Mouse (Mus musculus): ENCODE measurements at regions not wholly inside any gene's neighbourhood (a gene's known extent, or its start where the extent isn't known, plus 50 kb on each side); places are given as distances from the start of the nearest gene placed in this dataset.
A peak's percentile ranks its signal among the peaks of the same experiment; 100 is the strongest.

DNA sequence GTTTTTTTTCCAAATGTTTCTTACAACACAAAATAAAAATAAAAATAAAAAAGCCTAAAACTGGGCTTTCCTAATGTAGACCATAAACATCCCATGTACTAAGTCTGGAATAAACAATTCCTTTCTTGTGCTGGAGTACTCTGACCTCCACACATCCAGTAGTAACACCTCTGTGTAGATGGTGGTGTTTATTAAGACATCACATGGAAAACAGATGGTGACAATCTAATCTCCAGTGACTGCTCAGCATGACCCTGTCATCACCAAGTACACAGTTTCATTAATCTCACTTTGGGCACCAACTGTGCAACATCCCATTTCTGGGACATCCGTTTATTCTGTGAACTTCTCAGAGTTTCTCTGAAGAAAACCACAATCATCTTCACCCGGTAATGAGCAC, 118.7 kb upstream of the Bank1 start:
- DNase-seq (ENCODE audit: low spot score) = no peak

DNA sequence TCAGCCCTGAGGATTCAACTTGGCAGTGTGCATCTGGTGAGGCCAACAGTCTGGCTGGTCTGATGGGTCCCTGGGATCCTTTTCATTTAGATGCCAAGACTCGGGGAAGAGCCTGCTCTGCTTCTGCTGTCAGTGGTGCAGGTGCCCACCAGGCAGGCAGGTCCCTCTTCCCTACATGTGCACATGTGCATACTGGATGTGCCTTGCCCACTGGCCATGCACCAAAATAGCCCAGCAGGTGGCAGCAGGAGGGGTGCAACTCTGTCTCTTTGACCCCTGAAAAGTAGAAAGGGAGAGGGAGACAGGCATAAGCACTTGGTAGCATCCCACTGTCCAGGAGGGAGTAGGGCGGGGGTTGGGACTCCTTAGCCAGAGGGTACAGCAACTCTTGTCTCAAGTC, 116.2 kb upstream of the Bank1 start:
- DNase-seq (ENCODE audit: low spot score) = no peak

DNA sequence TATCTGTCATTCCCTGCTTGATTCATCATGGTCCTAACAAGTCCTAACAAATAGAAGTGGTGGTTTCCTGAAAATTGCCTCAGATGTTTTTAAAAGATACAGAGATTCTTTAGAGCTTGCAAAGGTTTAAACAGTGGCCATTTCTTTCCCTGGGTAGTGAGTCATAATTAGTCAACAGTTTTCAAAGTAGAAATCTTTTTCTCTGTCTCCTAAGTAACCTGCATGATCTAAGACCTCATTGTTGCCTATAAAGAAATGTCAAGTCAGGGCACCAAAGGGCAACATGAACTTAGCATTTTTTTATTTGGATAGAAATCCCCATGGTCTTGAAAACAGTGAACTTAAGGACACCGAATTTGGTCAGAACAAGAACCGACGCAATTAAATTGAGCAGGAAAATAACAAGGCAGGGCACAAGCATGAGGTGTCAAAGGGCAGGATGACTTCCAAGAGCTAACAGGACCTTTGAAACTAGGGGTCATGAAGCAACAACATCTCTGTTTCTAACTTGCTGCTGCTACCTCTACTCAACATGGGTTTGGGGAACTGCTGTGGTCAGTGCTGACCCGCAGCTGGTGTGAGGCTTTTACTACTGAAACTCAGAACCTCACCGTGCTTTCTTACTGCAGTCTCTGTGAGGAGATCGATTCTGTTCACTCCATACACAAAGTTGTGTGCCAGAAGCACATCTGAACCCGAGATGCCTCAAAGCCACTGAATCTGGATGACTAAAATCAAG, 114.2 kb upstream of the Bank1 start:
- no peak for DNase-seq (ENCODE audit: low spot score)

DNA sequence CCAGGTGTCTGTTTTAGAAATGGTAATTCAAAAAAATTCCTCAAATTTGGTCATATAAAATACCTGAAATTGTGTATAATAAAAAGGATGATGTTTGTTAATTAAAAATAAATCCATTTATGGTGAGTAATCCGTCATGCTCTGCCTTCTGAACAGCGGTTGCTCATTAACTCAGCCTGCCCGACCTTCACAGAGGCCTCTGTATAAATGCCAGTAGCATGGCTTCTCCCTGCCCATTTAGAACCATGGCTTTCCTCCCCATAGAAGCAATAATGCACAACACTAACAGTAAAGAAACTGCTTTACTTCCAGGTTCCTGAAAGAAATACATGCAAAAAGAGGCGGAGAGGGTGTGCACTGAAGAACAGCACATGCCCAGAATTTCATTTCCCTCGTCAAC, 113.5 kb upstream of the Bank1 start:
- no peak for DNase-seq (ENCODE audit: low spot score)

DNA sequence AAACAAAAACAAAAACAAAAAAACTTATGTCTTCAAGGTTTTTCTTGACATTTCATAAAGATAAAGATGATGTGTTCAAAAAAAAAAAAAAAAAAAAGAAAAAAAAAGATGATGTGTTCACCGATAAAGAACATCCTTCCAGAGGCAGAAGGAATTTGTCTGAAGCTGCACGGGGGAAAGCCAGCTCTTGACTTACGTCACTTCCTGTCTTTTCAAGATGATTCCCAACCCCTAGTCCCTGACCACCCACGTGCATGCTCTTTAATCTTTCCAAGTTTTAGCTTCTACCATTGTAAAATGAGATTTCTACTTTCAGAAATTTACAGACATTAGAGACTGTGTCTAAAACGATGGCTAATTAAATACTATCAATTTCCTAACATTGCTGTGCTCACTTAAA, 108.5 kb upstream of the Bank1 start:
- no peak for DNase-seq (ENCODE audit: low spot score)

DNA sequence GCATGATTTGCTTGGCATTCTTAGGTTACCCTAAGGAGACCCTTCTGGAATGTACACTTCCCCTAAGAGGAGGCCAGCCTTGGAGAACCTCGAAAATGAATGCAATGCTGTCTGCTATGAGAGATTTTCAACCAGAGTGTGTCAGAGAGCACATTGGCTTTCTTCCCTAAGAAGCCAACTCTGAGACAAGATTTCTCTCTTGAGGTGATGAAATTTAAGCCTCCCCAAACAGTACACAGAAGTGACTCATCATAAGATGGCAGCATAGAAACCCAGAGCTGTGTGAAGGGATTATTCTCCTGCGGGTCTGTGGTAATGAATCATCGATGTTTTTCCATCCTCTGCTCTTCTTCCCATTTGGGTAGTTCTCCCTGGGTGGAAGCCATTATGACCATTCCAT, 106.2 kb upstream of the Bank1 start:
- DNase-seq (ENCODE audit: low spot score) = peak; percentile 81

DNA sequence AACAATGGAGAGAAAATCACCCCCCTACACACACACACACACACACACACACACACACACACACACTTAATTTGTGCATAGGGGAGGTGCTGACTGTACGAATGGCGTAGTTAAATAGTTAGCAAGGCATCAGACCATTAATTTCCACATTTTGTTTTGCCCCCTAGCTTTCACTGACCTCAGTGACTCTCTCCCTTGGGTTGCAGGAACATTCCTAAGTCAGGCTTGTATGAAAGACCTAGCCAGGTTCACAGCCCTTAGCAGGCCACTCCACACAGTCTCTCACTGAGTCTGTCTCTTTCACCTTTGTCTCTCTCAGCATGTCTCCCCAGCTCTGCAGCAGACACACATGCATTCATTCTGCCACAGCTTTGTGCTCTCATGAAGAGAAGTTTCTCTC, 101.6 kb upstream of the Bank1 start:
- no peak for DNase-seq (ENCODE audit: low spot score)

DNA sequence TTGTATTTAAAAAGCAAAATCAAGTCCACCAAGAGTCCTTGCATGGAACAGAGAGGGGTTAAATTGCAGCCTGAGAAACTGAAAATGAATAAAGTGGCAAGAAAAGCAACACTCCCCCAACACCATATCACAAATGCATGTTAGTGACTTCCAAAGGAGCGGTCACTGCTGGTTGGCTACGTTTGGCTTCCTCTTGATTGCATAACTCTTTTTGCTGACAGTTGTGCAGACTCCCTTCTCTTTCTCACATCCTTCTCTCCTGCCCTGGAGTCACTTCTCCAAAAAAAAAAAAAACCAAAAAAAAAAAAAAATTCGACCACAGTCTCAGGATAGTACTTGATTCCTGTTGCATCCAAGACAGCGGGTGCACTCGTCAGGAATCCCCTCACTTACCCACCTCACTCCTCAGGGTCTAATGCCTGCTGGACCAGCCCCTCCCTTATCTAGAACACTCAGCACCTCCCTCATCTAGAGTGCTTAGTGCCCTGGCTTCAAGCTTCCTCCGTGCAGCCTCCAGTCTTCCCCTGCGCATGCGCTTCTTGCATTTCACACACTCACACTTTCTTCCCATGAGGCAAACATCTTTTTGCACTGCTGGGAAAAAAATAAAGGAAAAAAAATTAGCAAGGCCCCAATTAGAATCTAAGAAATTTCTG, 100.8 kb upstream of the Bank1 start:
- DNase-seq (ENCODE audit: low spot score) = no peak

DNA sequence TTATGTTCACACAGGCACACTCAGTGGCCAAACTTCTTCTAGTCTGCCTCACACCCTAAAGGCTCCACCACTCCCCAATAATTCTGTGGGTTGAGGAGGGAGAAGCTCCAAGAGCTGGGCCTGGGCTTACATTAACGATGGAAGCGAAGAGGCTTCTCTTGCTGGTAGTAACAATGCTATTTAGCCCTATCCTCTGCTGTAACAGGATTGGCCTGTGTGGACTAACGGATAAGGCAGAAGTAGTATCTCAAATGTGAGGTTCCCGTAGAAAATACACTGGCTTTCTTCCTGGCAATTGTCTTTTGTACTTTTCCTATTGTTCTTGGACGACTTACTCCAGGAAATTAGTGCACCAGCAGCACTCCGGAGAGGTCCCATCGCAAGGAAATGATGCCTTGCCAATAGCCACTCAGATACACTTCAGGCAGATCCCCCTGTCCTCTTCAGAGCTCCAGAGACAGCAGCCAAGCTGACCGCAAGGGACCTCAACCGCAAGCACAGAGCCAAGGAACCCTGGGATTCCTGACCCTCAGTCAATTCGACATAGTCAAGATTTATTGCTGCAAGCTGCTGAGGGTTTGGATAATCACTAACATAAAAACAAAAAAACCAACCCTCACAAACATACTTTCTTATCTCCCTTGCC, 96.2 kb upstream of the Bank1 start:
- no peak for DNase-seq (ENCODE audit: low spot score)

DNA sequence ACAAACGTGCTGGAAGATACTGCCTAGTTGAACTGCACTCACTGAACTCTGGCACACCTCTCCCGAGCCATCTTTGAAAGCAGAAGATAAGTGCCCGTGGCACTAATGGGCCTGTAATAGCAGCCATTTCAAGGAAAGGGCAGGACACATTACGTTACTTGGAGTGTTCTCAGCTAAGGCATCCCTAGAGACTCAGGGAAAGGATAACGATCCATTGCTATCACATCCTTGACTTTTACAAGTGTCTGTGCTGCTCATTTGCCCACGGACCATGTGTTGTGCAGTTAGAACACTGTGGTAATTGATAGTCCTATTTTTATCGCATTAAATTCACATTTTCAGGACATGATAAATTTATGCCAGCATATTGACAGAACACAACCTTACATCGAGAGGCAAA, 79.7 kb upstream of the Bank1 start:
- DNase-seq (ENCODE audit: low spot score) = no peak

DNA sequence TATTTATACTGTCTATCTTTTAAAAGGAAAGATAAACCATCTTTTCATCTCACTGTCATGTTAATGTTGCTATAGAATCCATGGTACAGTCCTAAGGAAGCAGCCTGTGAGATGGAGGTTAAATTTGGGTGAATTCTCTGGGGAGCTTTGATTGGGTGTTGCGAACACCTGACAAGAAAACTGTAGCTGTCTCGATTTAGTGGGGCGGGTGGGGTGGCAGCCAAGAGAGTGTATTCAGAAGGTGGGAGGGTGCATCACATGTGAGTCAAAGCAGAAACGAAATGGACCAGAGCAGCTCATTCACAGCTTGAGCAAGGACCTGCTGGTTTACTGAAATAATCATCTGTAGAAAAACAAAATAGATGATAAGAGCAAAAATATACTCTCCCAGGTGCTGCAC, 57.4 kb upstream of the Bank1 start:
- DNase-seq (ENCODE audit: low spot score) = no peak

DNA sequence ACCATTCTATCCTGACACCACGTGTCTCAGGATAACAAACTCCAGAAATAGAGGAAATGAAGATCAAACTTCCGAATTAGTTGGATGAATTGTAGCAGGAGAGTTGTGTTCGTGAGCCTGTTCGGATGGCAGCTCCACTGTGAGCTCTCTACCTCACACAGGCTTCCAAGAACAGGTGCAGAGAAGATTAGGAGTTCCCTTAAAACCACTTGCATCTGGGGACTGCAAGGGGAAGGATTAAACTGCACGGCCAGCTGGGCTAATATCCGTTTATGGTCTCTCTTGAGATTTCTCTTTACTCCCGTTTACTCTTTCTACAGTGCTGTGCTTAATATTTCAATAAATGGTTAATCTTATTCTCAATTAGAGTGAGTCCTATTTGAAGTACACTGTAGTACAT, 54.8 kb upstream of the Bank1 start:
- no peak for DNase-seq (ENCODE audit: low spot score)

DNA sequence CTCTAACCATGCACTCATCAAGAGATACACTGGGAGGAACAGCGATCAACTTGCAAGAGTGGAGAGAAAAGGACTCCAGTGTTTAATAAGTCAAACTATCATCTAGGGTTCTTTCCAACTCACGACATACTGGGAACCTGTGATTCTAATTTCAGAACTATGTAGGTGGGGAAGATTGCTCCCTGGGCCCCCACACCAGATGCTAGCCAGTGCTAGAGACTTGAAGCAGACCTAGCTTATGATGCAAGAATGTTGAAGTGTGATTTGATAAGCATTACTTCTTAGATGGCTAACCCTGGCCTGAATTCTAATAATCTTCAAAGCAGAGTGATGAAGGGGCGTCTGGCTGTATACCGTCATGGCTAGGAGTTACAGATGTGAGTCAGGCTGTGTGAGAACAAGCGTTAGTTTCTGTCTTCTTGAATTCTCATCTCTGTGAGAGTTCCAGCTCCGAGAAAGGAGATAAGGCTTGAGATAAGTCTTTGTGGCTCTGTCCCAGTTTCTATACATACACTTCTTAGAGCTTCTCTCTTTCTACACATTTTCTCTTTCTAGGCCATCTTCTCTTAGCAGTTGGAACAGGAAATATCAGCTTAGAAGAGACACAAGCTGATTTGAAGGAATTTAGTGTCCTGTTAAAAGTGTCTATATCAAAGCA, 54.0 kb upstream of the Bank1 start:
- DNase-seq (ENCODE audit: low spot score) = no peak

DNA sequence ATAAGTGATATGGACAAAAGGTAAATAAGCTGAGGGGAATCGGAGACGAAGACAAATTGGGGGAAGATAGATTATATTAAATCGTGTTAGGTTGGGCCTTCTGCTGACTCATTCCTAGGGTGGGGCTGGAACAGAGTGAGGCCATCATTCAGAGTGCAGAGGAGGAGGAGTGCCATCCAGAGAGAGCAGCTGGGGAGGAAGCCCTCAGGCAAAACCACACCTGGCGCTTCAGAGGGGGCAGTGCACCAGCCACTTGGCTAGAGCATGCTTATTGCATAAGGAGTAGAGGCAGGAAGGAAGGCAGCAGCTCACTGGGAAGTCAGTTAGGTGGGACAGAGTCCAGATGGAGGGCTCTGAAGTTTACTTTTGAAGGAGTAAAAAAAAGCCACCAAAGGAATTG, 51.0 kb upstream of the Bank1 start:
- no peak for DNase-seq (ENCODE audit: low spot score)
